In genomic region chr1:128456844-128457445, GRCm38 (mm10) we compare ENCODE assay signal across 9 mouse cellular contexts. TPM values are rescaled to one million over a fixed set of nuclear protein-coding genes. Genes with fewer than 3 reads are reported as not detected.
DNase-seq lines count a peak whose midpoint lies in the region; ATAC-seq and TF ChIP-seq lines count a peak whose summit lies in the region.
"Had no signal": no experiment of that assay in that cellular context is flagged by ENCODE, and none has a peak within 500 bp of the region (broad histone marks: within the 10 kb centered on the region; RNA-seq: fewer than 3 reads in every experiment).

No protein-coding gene starts in this region.

- intact Hi-C loops in heart, postnatal 25 days (cut with DNase I), result loop anchor here (5.0 kb wide), 2 partner anchors 85 to 370 kb away; no protein-coding TSS in a partner anchor

- peak; percentile 42 for DNase-seq in adrenal gland, postnatal 10 days
- DNase-seq in adrenal gland, adult 18-20 months (ENCODE audit: low spot score in 2 of 2), result no peak
- DNase-seq in heart, postnatal 25 days (ENCODE audit: low spot score), result peak; percentile 31
- peak; percentile 24 to 47 for DNase-seq in kidney, postnatal 25 days
- peak; percentile 29 for DNase-seq in midbrain, postnatal 0 days (ENCODE audit: low spot score)
- DNase-seq in layer of hippocampus, postnatal 25 days (ENCODE audit: extremely low spot score in 1 of 2, low spot score in 1 of 2), result no peak

- no peak for TF ChIP-seq CTCF in midbrain, postnatal 0 days (IDR thresholded peaks at IDR 0.05)

- no peaks in the 10 kb centered on the region for H3K9me3 ChIP-seq in embryonic facial prominence, embryonic 12.5 days
- H3K9me3 ChIP-seq in midbrain, postnatal 0 days (ENCODE audit: low read length), result no peaks in the 10 kb centered on the region

- 0 out of 2 replicates have a peak overlapping the region, but pooled peaks have one; percentile 5 for H3K4me3 ChIP-seq in embryonic facial prominence, embryonic 12.5 days
- H3K4me3 ChIP-seq in midbrain, postnatal 0 days (ENCODE audit: low read depth, low read length), result peak overlapping the region; percentile 14; the same call in 1 of the 2 replicates

- H3K4me2 ChIP-seq in embryonic facial prominence, embryonic 12.5 days (replicated peaks), result peak overlapping the region; percentile 36
- H3K4me2 ChIP-seq in midbrain, postnatal 0 days (ENCODE audit: low read depth, low read length, poor library complexity, severe bottlenecking), result peak overlapping the region; percentile 39

- no peaks in the 10 kb centered on the region for H3K36me3 ChIP-seq in embryonic facial prominence, embryonic 12.5 days
- no peaks in the 10 kb centered on the region for H3K36me3 ChIP-seq in midbrain, postnatal 0 days (ENCODE audit: insufficient read depth, low read length)

- H3K27ac ChIP-seq in embryonic facial prominence, embryonic 12.5 days, result no peak overlapping the region
- H3K27ac ChIP-seq in midbrain, postnatal 0 days (ENCODE audit: low read depth, low read length), result no peak overlapping the region
- H3K27ac ChIP-seq: liver, embryonic 14.5 days had no signal

- ATAC-seq in embryonic facial prominence, embryonic 12.5 days (ENCODE audit: insufficient number of reproducible peaks, insufficient read depth, low FRiP score, low TSS enrichment), result no peak
- ATAC-seq in midbrain, postnatal 0 days (ENCODE audit: low FRiP score), result no peak
- no peak for ATAC-seq in cerebellum, adult (ENCODE audit: insufficient number of reproducible peaks, low FRiP score, low TSS enrichment)

- H3K9ac ChIP-seq in embryonic facial prominence, embryonic 12.5 days, result no peak overlapping the region
- peak overlapping the region; percentile 42; the same call in 1 of the 2 replicates for H3K9ac ChIP-seq in midbrain, postnatal 0 days (replicated peaks; ENCODE audit: low read length, poor library complexity, severe bottlenecking)
- H3K9ac ChIP-seq: liver, embryonic 14.5 days had no signal

- H3K4me1 ChIP-seq in embryonic facial prominence, embryonic 12.5 days, result no peaks in the 10 kb centered on the region
- H3K4me1 ChIP-seq in midbrain, postnatal 0 days (ENCODE audit: insufficient read depth, low read length), result no peaks in the 10 kb centered on the region

- 37% methylated on average over 18 of the region's 18 CpGs for WGBS in embryonic facial prominence, embryonic 12.5 days
- 24% methylated on average over 18 of the region's 18 CpGs for WGBS in midbrain, postnatal 0 days

- H3K27me3 ChIP-seq in embryonic facial prominence, embryonic 12.5 days, result no peaks in the 10 kb centered on the region
- no peaks in the 10 kb centered on the region for H3K27me3 ChIP-seq in midbrain, postnatal 0 days (ENCODE audit: insufficient read depth, low read length)

RNA-seq across cellular contexts. Expression of gene Dars, which starts 39.8 kb away (rescaled TPM):
- 10 to 100 TPM; 81.5 to 92.3 TPM for total RNA-seq in adrenal gland, postnatal 10 days (2021)
- 10 to 100 TPM; 66.6 to 78.3 TPM for total RNA-seq in adrenal gland, adult 18-20 months (2021)
- 148 and 164 TPM in 2 replicates for polyA plus RNA-seq in embryonic facial prominence, embryonic 12.5 days (2016; fragmentation: Nextera tagmentation; extraction: Ambion mirVana)
- total RNA-seq in heart, postnatal 25 days (2021), result 10 to 100 TPM; 61.0 to 63.0 TPM
- total RNA-seq in midbrain, postnatal 0 days (2014; rRNA removed), result 53.6 and 62.6 TPM in 2 replicates
- 104 and 105 TPM in 2 replicates for polyA plus RNA-seq in midbrain, postnatal 0 days (2015; fragmentation: Nextera tagmentation; extraction: Ambion mirVana)
- total RNA-seq in layer of hippocampus, postnatal 25 days (2021), result 10 to 100 TPM; 68.7 to 70.1 TPM

Comparison
In these comparisons a context has a peak if more than half of its experiments do, and no peak if none do; other contexts are left out.
1. DNase-seq: peak in adrenal gland, postnatal 10 days (single experiment), heart, postnatal 25 days (single experiment), kidney, postnatal 25 days (2 of 2) and midbrain, postnatal 0 days (single experiment); none in adrenal gland, adult 18-20 months (0 of 2) and layer of hippocampus, postnatal 25 days (0 of 2).